Comparison of ENCODE assay signal across 23 mouse cellular contexts in the genomic region with DNA sequence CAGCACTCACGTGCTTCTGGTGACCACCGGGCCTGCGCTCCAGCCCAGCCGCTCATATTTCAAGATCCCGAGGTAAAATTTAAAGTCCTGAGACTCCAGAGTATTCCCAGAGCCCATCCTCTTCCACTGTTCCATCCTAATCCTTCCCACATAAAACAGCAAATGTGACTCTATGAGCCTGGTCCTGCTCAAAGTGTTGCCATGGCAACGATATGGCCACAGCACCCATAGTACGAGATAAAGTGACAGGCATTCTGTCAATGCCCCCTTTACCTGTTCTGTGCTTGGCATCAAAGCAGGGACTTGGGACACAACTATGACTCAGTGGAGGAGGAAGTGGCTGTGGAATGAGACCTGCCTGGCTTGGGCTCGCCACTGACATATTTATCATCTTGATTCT. TPM values are rescaled to one million over a fixed set of nuclear protein-coding genes. Genes with fewer than 3 reads are reported as not detected.
A peak's percentile ranks its signal among the peaks of the same experiment; 100 is the strongest.
DNase-seq lines count a peak whose midpoint lies in the region; ATAC-seq lines count a peak whose summit lies in the region.
"Had no signal": no experiment of that assay in that cellular context is flagged by ENCODE, and none has a peak within 500 bp of the region (broad histone marks: within the 10 kb centered on the region; RNA-seq: fewer than 3 reads in every experiment).

No protein-coding gene starts in this region.

- H3K9ac ChIP-seq in hindbrain, embryonic 16.5 days (ENCODE audit: low read depth, low read length) = no peak overlapping the region
- H3K9ac ChIP-seq in hindbrain, embryonic 12.5 days = no peak overlapping the region
- H3K9ac ChIP-seq in midbrain, embryonic 14.5 days (replicated peaks; ENCODE audit: low read length) = no peak overlapping the region
- no peak overlapping the region for H3K9ac ChIP-seq in midbrain, embryonic 13.5 days (replicated peaks)
- H3K9ac ChIP-seq in midbrain, embryonic 16.5 days (ENCODE audit: low read depth, low read length) = no peak overlapping the region
- H3K9ac ChIP-seq: embryonic facial prominence, embryonic 12.5 days; forebrain, embryonic 13.5 days had no signal

- DNase-seq in midbrain, embryonic 14.5 days = peak; percentile 41
- DNase-seq in midbrain, embryonic 10.5 days (ENCODE audit: low spot score) = no peak
- DNase-seq in urinary bladder, postnatal 25 days (ENCODE audit: low spot score) = no peak
- DNase-seq: adrenal gland, adult 8-10 months; adrenal gland, postnatal 14 days; adrenal gland, postnatal 36 days; B cell, adult 2 months; cerebellum, adult 11-12 months; cerebellum, adult 2 months; cerebellum, adult 9-10 months; cerebellum, postnatal 10 days; cerebellum, postnatal 25 days had no signal

- H3K4me2 ChIP-seq in hindbrain, embryonic 16.5 days (ENCODE audit: low read length) = no peak overlapping the region
- H3K4me2 ChIP-seq in hindbrain, embryonic 12.5 days (replicated peaks) = no peak overlapping the region
- no peak overlapping the region for H3K4me2 ChIP-seq in midbrain, embryonic 14.5 days (ENCODE audit: low read length)
- H3K4me2 ChIP-seq in midbrain, embryonic 13.5 days (replicated peaks) = no peak overlapping the region
- H3K4me2 ChIP-seq in midbrain, embryonic 16.5 days (ENCODE audit: low read length) = no peak overlapping the region
- H3K4me2 ChIP-seq: embryonic facial prominence, embryonic 12.5 days; forebrain, embryonic 13.5 days had no signal

- WGBS in hindbrain, embryonic 16.5 days = 70% methylated on average over 8 of the region's 8 CpGs
- 79% methylated on average over 8 of the region's 8 CpGs for WGBS in hindbrain, embryonic 12.5 days
- WGBS in midbrain, embryonic 14.5 days = 84% methylated on average over 8 of the region's 8 CpGs
- 80% methylated on average over 8 of the region's 8 CpGs for WGBS in midbrain, embryonic 13.5 days
- WGBS in midbrain, embryonic 16.5 days = 74% methylated on average over 8 of the region's 8 CpGs
- WGBS in midbrain, embryonic 10.5 days = 88% methylated on average over 8 of the region's 8 CpGs

- H3K36me3 ChIP-seq in hindbrain, embryonic 16.5 days (ENCODE audit: control insufficient read depth, insufficient read depth, low read length) = no peaks in the 10 kb centered on the region
- no peaks in the 10 kb centered on the region for H3K36me3 ChIP-seq in hindbrain, embryonic 12.5 days
- no peaks in the 10 kb centered on the region for H3K36me3 ChIP-seq in midbrain, embryonic 14.5 days (ENCODE audit: control insufficient read depth, insufficient read depth, low read length)
- H3K36me3 ChIP-seq in midbrain, embryonic 13.5 days = no peaks in the 10 kb centered on the region
- H3K36me3 ChIP-seq in midbrain, embryonic 16.5 days (ENCODE audit: control insufficient read depth, insufficient read depth, low read length) = no peaks in the 10 kb centered on the region
- H3K36me3 ChIP-seq in midbrain, embryonic 10.5 days = no peaks in the 10 kb centered on the region
- H3K36me3 ChIP-seq: embryonic facial prominence, embryonic 10.5 days; embryonic facial prominence, embryonic 12.5 days; G1E had no signal

- H3K9me3 ChIP-seq in hindbrain, embryonic 16.5 days (ENCODE audit: control insufficient read depth, low read length) = peaks cover 2% of the 10 kb centered on the region; the same call in 1 of the 2 replicates
- H3K9me3 ChIP-seq in hindbrain, embryonic 12.5 days (replicated peaks) = no peaks in the 10 kb centered on the region
- no peaks in the 10 kb centered on the region for H3K9me3 ChIP-seq in midbrain, embryonic 14.5 days (ENCODE audit: control insufficient read depth, low read length)
- no peaks in the 10 kb centered on the region for H3K9me3 ChIP-seq in midbrain, embryonic 13.5 days
- no peaks in the 10 kb centered on the region; the same call in 1 of the 2 replicates for H3K9me3 ChIP-seq in midbrain, embryonic 16.5 days (replicated peaks; ENCODE audit: control insufficient read depth, low read length, poor library complexity, severe bottlenecking)
- H3K9me3 ChIP-seq in midbrain, embryonic 10.5 days (replicated peaks) = no peaks in the 10 kb centered on the region; the same call in 1 of the 2 replicates
- H3K9me3 ChIP-seq: embryonic facial prominence, embryonic 10.5 days; embryonic facial prominence, embryonic 12.5 days; forebrain, embryonic 13.5 days had no signal

- no peaks in the 10 kb centered on the region for H3K27me3 ChIP-seq in hindbrain, embryonic 16.5 days (replicated peaks; ENCODE audit: control insufficient read depth, insufficient read depth, low read length)
- peaks cover 21% of the 10 kb centered on the region for H3K27me3 ChIP-seq in hindbrain, embryonic 12.5 days
- no peaks in the 10 kb centered on the region for H3K27me3 ChIP-seq in midbrain, embryonic 14.5 days (ENCODE audit: control insufficient read depth, insufficient read depth, low read length)
- H3K27me3 ChIP-seq in midbrain, embryonic 13.5 days = peaks cover 14% of the 10 kb centered on the region
- no peaks in the 10 kb centered on the region for H3K27me3 ChIP-seq in midbrain, embryonic 16.5 days (ENCODE audit: control insufficient read depth, insufficient read depth, low read depth, low read length)
- H3K27me3 ChIP-seq in midbrain, embryonic 10.5 days (ENCODE audit: low read depth, poor library complexity, severe bottlenecking) = peaks cover 25% of the 10 kb centered on the region

- no peak overlapping the region for H3K4me3 ChIP-seq in hindbrain, embryonic 16.5 days (ENCODE audit: low read length)
- no peak overlapping the region for H3K4me3 ChIP-seq in hindbrain, embryonic 12.5 days
- H3K4me3 ChIP-seq in midbrain, embryonic 14.5 days (replicated peaks; ENCODE audit: low read depth, low read length) = no peak overlapping the region
- no peak overlapping the region for H3K4me3 ChIP-seq in midbrain, embryonic 13.5 days (replicated peaks)
- H3K4me3 ChIP-seq in midbrain, embryonic 16.5 days (ENCODE audit: low read depth, low read length) = no peak overlapping the region
- H3K4me3 ChIP-seq in midbrain, embryonic 10.5 days = no peak overlapping the region
- H3K4me3 ChIP-seq: embryonic facial prominence, embryonic 10.5 days; embryonic facial prominence, embryonic 12.5 days; forebrain, embryonic 13.5 days had no signal

- no peaks in the 10 kb centered on the region for H3K4me1 ChIP-seq in hindbrain, embryonic 16.5 days (ENCODE audit: control insufficient read depth, insufficient read depth, low read depth, low read length)
- no peaks in the 10 kb centered on the region for H3K4me1 ChIP-seq in hindbrain, embryonic 12.5 days
- H3K4me1 ChIP-seq in midbrain, embryonic 14.5 days (ENCODE audit: control insufficient read depth, insufficient read depth, low read length) = no peaks in the 10 kb centered on the region
- H3K4me1 ChIP-seq in midbrain, embryonic 13.5 days (replicated peaks) = no peaks in the 10 kb centered on the region
- H3K4me1 ChIP-seq in midbrain, embryonic 16.5 days (ENCODE audit: control insufficient read depth, insufficient read depth, low read length) = 0 out of 2 replicates have a peak, but pooled peaks cover 2% of the 10 kb centered on the region
- H3K4me1 ChIP-seq in midbrain, embryonic 10.5 days = no peaks in the 10 kb centered on the region
- H3K4me1 ChIP-seq: embryonic facial prominence, embryonic 10.5 days; embryonic facial prominence, embryonic 12.5 days; forebrain, embryonic 13.5 days had no signal

- H3K27ac ChIP-seq in hindbrain, embryonic 16.5 days (ENCODE audit: low read depth, low read length) = no peak overlapping the region
- no peak overlapping the region for H3K27ac ChIP-seq in hindbrain, embryonic 12.5 days
- H3K27ac ChIP-seq in midbrain, embryonic 14.5 days (replicated peaks; ENCODE audit: low read depth, low read length) = no peak overlapping the region
- H3K27ac ChIP-seq in midbrain, embryonic 13.5 days = no peak overlapping the region
- H3K27ac ChIP-seq in midbrain, embryonic 16.5 days (ENCODE audit: low read length) = no peak overlapping the region
- no peak overlapping the region for H3K27ac ChIP-seq in midbrain, embryonic 10.5 days (replicated peaks)
- H3K27ac ChIP-seq: embryonic facial prominence, embryonic 10.5 days; embryonic facial prominence, embryonic 12.5 days; forebrain, embryonic 13.5 days had no signal

- ATAC-seq in hindbrain, embryonic 16.5 days = peak; percentile 69
- ATAC-seq in hindbrain, embryonic 12.5 days (ENCODE audit: low FRiP score) = no peak
- ATAC-seq in midbrain, embryonic 14.5 days (ENCODE audit: low FRiP score, low TSS enrichment) = no peak
- ATAC-seq in midbrain, embryonic 13.5 days = no peak
- peak; percentile 60; the same call in 1 of the 2 replicates for ATAC-seq in midbrain, embryonic 16.5 days
- ATAC-seq: activated CD4-positive, CD25-positive, alpha-beta regulatory T cell, adult 4 months; CD4-positive, CD25-positive, alpha-beta regulatory T cell, adult 4 months; forebrain, embryonic 13.5 days; Patski had no signal

RNA-seq across cellular contexts. Expression of a gene that starts 10.5 kb away (rescaled TPM):
- polyA plus RNA-seq in hindbrain, embryonic 16.5 days (2015; fragmentation: Nextera tagmentation; extraction: Ambion mirVana) = 1.2 and 2.4 TPM in 2 replicates
- polyA plus RNA-seq in hindbrain, embryonic 12.5 days (2016; fragmentation: Nextera tagmentation; extraction: Ambion mirVana) = 6.1 and 8.2 TPM in 2 replicates
- 1.2 TPM in 2 replicates for polyA plus RNA-seq in midbrain, embryonic 14.5 days (2014; fragmentation: Nextera tagmentation; extraction: Ambion mirVana)
- 0.37 and 0.92 TPM in 2 replicates for polyA plus RNA-seq in midbrain, embryonic 13.5 days (2015; fragmentation: Nextera tagmentation; extraction: Ambion mirVana)
- 0.67 and 1.4 TPM in 2 replicates for polyA plus RNA-seq in midbrain, embryonic 16.5 days (2015; fragmentation: Nextera tagmentation; extraction: Ambion mirVana)
- polyA plus RNA-seq in midbrain, embryonic 10.5 days (2016; fragmentation: Nextera tagmentation; extraction: Ambion mirVana) = 8.5 and 12.7 TPM in 2 replicates
- polyA plus RNA-seq: CD4-positive, CD25-positive, alpha-beta regulatory T cell, adult 4 months had no signal

Comparison
In these comparisons a context has a peak if more than half of its experiments do, and no peak if none do; other contexts are left out.
1. ATAC-seq: peak in hindbrain, embryonic 16.5 days (single experiment) and midbrain, embryonic 16.5 days (single experiment); none in hindbrain, embryonic 12.5 days (single experiment), midbrain, embryonic 14.5 days (single experiment) and midbrain, embryonic 13.5 days (single experiment).